Mouse (Mus musculus): ENCODE data around the gene Cfd. TPM values are rescaled to one million over a fixed set of nuclear protein-coding genes. Genes with fewer than 3 reads are reported as not detected.

Gene Cfd
- polyA plus RNA-seq, 1 experiment from 2014 or later: not detected

GRCm38 (mm10) chr10:79925785-79926490, 35.3 kb downstream of the Cfd start:
- peak overlapping the region; percentile 82 for H3K4me3 ChIP-seq (ENCODE audit: inconsistent target)
- WGBS (ENCODE audit: missing documents): 12% methylated on average over 11 of the region's 15 CpGs

GRCm38 (mm10) chr10:79926491-79927323, 36.1 kb downstream of the Cfd start, which contains the start of gene Arid3a:
Gene Arid3a, plus strand, starts transcription at chr10:79927043.
- under 1% methylated on average over 63 of the region's 63 CpGs for WGBS (ENCODE audit: missing documents)
- H3K36me3 ChIP-seq (ENCODE audit: inconsistent target): no peaks in the 10 kb centered on the region
- H3K4me3 ChIP-seq (ENCODE audit: inconsistent target): peak within 1 kb of the TSS; percentile 82
- H3K27ac ChIP-seq: peak within 1 kb of the TSS; percentile 91
- peaks cover 48% of the 10 kb centered on the region for H3K79me2 ChIP-seq (ENCODE audit: inconsistent target)

More at GRCm38 (mm10) chr10:79925785-79926490, 35.3 kb downstream of the Cfd start:
- Histone ChIP-seq H3K27ac (peak overlapping the region; percentile 91), H3K79me2 (ENCODE audit: inconsistent target) (peaks cover 40% of the 10 kb centered on the region), H3K36me3 (ENCODE audit: inconsistent target) (no peaks in the 10 kb centered on the region)

- H3K79me2 ChIP-seq (ENCODE audit: inconsistent target): peaks cover 55% of the 10 kb centered on the region
- H3K36me3 ChIP-seq (ENCODE audit: inconsistent target): 0 out of 2 replicates have a peak, but pooled peaks cover 3% of the 10 kb centered on the region
- H3K4me3 ChIP-seq (ENCODE audit: inconsistent target): peak overlapping the region; percentile 82
- WGBS (ENCODE audit: missing documents): under 1% methylated on average over 50 of the region's 54 CpGs
- H3K27ac ChIP-seq: peak overlapping the region; percentile 91
These were observed 36.8 kb downstream of the Cfd start for GRCm38 (mm10) chr10:79927324-79928029.

GRCm38 (mm10) chr10:79928030-79928694, 37.5 kb downstream of the Cfd start:
- Histone ChIP-seq H3K36me3 (ENCODE audit: inconsistent target) (peaks cover 3% of the 10 kb centered on the region; the same call in 1 of the 2 replicates), H3K27ac (peak overlapping the region; percentile 91), H3K79me2 (ENCODE audit: inconsistent target) (peaks cover 62% of the 10 kb centered on the region), H3K4me3 (ENCODE audit: inconsistent target) (peak overlapping the region; percentile 82)
- under 1% methylated on average over 14 of the region's 29 CpGs for WGBS (ENCODE audit: missing documents)

- peak overlapping the region; percentile 82; the same call in 1 of the 2 replicates for H3K4me3 ChIP-seq (ENCODE audit: inconsistent target)
- WGBS (ENCODE audit: missing documents): 57% methylated on average over 4 of the region's 9 CpGs
These were observed 38.5 kb downstream of the Cfd start for GRCm38 (mm10) chr10:79928907-79929701.

GRCm38 (mm10) chr10:79929967-79930825, 39.5 kb downstream of the Cfd start:
- Histone ChIP-seq H3K27ac (no peak overlapping the region), H3K36me3 (ENCODE audit: inconsistent target) (peaks cover 11% of the 10 kb centered on the region; the same call in 1 of the 2 replicates), H3K79me2 (ENCODE audit: inconsistent target) (peaks cover 83% of the 10 kb centered on the region), H3K4me3 (ENCODE audit: inconsistent target) (no peak overlapping the region)
- 87% methylated on average over 18 of the region's 18 CpGs for whole genome bisulfite sequencing (ENCODE audit: missing documents)

More at GRCm38 (mm10) chr10:79928907-79929701, 38.5 kb downstream of the Cfd start:
- Histone ChIP-seq H3K79me2 (ENCODE audit: inconsistent target) (peaks cover 72% of the 10 kb centered on the region), H3K36me3 (ENCODE audit: inconsistent target) (peaks cover 11% of the 10 kb centered on the region; the same call in 1 of the 2 replicates), H3K27ac (peak overlapping the region; percentile 41; the same call in 1 of the 2 replicates)

- Histone ChIP-seq H3K79me2 (ENCODE audit: inconsistent target) (peaks cover 89% of the 10 kb centered on the region), H3K27ac (no peak overlapping the region), H3K4me3 (ENCODE audit: inconsistent target) (no peak overlapping the region), H3K36me3 (ENCODE audit: inconsistent target) (peaks cover 11% of the 10 kb centered on the region; the same call in 1 of the 2 replicates)
- WGBS (ENCODE audit: missing documents): 91% methylated on average over 16 of the region's 16 CpGs
These were observed 40.2 kb downstream of the Cfd start for GRCm38 (mm10) chr10:79930826-79931186.

GRCm38 (mm10) chr10:79931797-79932196, 41.1 kb downstream of the Cfd start:
- Histone ChIP-seq H3K27ac (no peak overlapping the region), H3K79me2 (ENCODE audit: inconsistent target) (peaks cover 99% of the 10 kb centered on the region), H3K36me3 (ENCODE audit: inconsistent target) (peaks cover 11% of the 10 kb centered on the region; the same call in 1 of the 2 replicates), H3K4me3 (ENCODE audit: inconsistent target) (no peak overlapping the region)
- 95% methylated on average over 8 of the region's 9 CpGs for WGBS (ENCODE audit: missing documents)

GRCm38 (mm10) chr10:79932736-79933135, 42.1 kb downstream of the Cfd start:
- WGBS (ENCODE audit: missing documents): 39% methylated on average over 8 of the region's 8 CpGs
- H3K27ac ChIP-seq: peak overlapping the region; percentile 46
- H3K4me3 ChIP-seq (ENCODE audit: inconsistent target): no peak overlapping the region
- H3K36me3 ChIP-seq (ENCODE audit: inconsistent target): peaks cover 11% of the 10 kb centered on the region; the same call in 1 of the 2 replicates
- peaks cover 99% of the 10 kb centered on the region for H3K79me2 ChIP-seq (ENCODE audit: inconsistent target)

GRCm38 (mm10) chr10:79933145-79933679, 42.6 kb downstream of the Cfd start:
- Histone ChIP-seq H3K27ac (peak overlapping the region; percentile 46), H3K79me2 (ENCODE audit: inconsistent target) (peaks cover 99% of the 10 kb centered on the region), H3K36me3 (ENCODE audit: inconsistent target) (peaks cover 11% of the 10 kb centered on the region; the same call in 1 of the 2 replicates), H3K4me3 (ENCODE audit: inconsistent target) (no peak overlapping the region)
- WGBS (ENCODE audit: missing documents): 93% methylated on average over 9 of the region's 9 CpGs

- H3K27ac ChIP-seq: peak overlapping the region; percentile 46
- H3K36me3 ChIP-seq (ENCODE audit: inconsistent target): peaks cover 11% of the 10 kb centered on the region; the same call in 1 of the 2 replicates
- H3K4me3 ChIP-seq (ENCODE audit: inconsistent target): no peak overlapping the region
- 85% methylated on average over 6 of the region's 6 CpGs for WGBS (ENCODE audit: missing documents)
- peaks cover 99% of the 10 kb centered on the region for H3K79me2 ChIP-seq (ENCODE audit: inconsistent target)
These were observed 43.2 kb downstream of the Cfd start for GRCm38 (mm10) chr10:79933861-79934260.

- Histone ChIP-seq H3K79me2 (ENCODE audit: inconsistent target) (peaks cover 99% of the 10 kb centered on the region), H3K36me3 (ENCODE audit: inconsistent target) (peaks cover 11% of the 10 kb centered on the region; the same call in 1 of the 2 replicates), H3K27ac (peak overlapping the region; percentile 46), H3K4me3 (ENCODE audit: inconsistent target) (no peak overlapping the region)
- WGBS (ENCODE audit: missing documents): 40% methylated on average over 13 of the region's 13 CpGs
These were observed 43.6 kb downstream of the Cfd start for GRCm38 (mm10) chr10:79934272-79934721.

All from macrophage (primary cell).